Mouse (Mus musculus): ENCODE data around the gene Nfkbie.

- TF ChIP-seq CTCF (IDR thresholded peaks at IDR 0.05; ENCODE audit: borderline replicate concordance, insufficient read depth, low read length) (no peak), POLR2A (IDR thresholded peaks at IDR 0.05; ENCODE audit: low read depth, low read length) (no peak)
Observed at GRCm38 (mm10) chr17:45530346-45530782, 25.1 kb upstream of the Nfkbie start.

Measured in embryonic fibroblast, embryonic 13.5 days (primary cell).